Mouse (Mus musculus): ENCODE results near the gene Zfp113. TPM values are rescaled to one million over a fixed set of nuclear protein-coding genes. Genes with fewer than 3 reads are reported as not detected.
A peak's percentile ranks its signal among the peaks of the same experiment; 100 is the strongest.

Gene Zfp113
- total RNA-seq (2014; fragmentation: Nextera tagmentation) (7.3 and 7.5 TPM in 2 replicates), total RNA-seq (2017) (7.8 and 10.9 TPM in 2 replicates)

DNA sequence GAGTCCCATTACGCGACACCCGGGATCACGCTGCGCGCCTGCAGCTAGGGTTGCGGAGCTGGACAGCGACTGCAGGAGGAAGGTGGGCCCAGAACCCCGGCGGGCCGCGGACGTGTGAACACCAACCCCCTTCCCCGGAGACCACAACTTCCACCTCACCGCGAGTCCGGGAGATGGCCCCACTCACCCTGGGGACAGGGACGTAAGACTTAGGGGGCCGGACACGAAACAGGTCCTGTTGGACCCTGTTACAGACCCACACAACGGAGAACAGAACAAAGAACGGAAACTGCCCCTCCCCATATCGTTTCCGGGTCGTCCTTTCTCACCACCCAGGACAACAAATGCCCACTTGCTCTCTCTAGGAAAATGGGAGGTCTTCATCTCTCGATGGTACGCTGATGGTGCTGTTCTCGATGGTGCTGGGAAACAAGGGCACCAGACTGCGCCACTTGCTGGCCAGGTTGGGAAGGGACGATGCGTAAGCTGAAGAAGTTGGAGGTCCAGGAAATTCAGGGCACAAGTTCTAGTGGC is at the start of gene Zfp113:
Gene Zfp113, minus strand, starts transcription at position 302 of the 534 bp plus-strand sequence.
- ATAC-seq (replicated peaks; ENCODE audit: low FRiP score, low TSS enrichment, poor library complexity, severe bottlenecking), result peak; percentile 98

- peak; percentile 52; the same call in 1 of the 2 replicates for ATAC-seq (replicated peaks; ENCODE audit: low FRiP score, low TSS enrichment, poor library complexity, severe bottlenecking)
Measured at GRCm38 (mm10) chr5:138202086-138202485, 46.5 kb upstream of the Zfp113 start.

- no peak for ATAC-seq (replicated peaks; ENCODE audit: low FRiP score, low TSS enrichment, poor library complexity, severe bottlenecking)
Measured at GRCm38 (mm10) chr5:138199576-138199975, 44.0 kb upstream of the Zfp113 start.

DNA sequence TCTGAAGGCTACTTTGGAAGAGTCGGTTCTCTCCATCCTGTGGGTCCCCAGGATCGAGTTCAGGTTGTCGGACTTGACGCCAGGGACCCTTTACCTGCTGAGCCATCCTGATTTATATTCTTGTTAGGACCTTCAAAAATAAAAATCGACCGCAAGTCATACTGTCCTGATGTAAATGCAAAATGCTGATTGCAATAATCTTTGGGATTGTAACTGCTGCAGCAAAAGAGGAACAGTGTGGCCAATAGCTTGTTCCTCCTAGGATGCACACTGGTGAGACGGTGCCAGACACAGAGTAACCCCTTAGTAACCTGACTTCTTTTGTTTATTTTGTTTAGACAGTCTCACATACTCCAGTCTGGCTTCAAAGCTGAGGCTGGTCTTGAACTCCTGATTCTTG is 39.9 kb upstream of the Zfp113 start:
- no peak for ATAC-seq (replicated peaks; ENCODE audit: low FRiP score, low TSS enrichment, poor library complexity, severe bottlenecking)

DNA sequence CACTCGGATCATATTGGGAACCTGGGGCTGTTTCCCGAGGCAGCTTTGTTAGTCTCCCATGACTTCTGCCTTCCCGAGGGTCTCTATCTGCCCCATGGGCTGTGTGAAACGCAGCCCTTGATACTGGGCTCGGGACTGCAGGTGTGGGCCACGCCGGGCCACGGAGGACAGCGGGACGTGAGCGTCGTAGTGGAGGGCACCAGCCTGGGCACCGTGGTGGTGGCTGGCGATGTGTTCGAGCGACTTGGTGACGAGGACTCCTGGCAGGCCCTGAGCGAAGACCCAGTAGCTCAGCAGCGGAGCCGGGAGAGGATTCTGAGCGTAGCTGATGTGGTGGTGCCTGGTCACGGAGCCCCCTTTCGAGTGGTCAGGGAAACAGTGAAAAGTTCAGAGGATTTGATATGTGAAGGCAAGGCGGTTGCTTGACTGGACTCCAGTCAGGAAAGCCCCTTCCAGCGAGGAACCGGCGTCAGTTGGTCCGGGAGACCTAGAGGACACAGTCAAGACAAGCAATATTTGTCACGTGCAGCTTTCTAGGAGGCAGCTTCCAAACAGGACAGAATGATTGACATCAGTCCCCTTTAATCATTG is 39.3 kb upstream of the Zfp113 start:
- peak; percentile 60 for ATAC-seq (replicated peaks; ENCODE audit: low FRiP score, low TSS enrichment, poor library complexity, severe bottlenecking)

GRCm38 (mm10) chr5:138193771-138194727 is 38.5 kb upstream of the Zfp113 start, which contains the start of gene Mblac1:
Gene Mblac1, plus strand, starts transcription at chr5:138194314.
- ATAC-seq (replicated peaks; ENCODE audit: low FRiP score, low TSS enrichment, poor library complexity, severe bottlenecking), result peak; percentile 79

DNA sequence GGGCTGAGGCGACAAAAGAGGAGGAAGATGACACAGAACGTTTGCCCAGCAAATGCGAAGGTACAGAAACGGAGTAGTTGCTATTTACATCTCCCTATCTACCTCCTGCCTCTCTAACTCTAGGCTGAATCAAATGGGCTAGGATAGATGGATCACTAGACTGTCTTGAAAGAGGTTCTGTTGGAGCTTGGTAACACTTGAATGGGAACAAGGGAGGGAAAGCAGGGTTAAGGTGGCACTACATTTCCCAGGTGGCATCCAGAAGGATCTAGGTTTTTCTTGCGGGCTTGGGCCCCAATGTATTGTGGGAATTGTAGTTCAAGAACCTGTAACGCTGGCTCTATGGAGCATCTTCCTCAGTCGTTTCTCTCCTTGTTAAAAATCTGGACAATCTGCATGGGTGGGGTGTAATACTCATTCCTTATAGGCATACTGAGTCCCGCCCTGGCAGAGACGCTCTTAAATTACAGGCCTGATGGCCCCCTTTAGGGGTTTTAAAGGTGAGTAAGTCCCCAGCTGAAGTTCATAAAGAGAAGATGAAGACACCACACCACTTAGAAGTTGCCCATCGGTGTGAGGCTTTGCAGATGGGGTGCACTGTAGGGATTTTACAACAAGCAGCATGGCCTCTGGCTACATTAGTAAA is 32.2 kb upstream of the Zfp113 start:
- ATAC-seq (replicated peaks; ENCODE audit: low FRiP score, low TSS enrichment, poor library complexity, severe bottlenecking), result peak; percentile 75

DNA sequence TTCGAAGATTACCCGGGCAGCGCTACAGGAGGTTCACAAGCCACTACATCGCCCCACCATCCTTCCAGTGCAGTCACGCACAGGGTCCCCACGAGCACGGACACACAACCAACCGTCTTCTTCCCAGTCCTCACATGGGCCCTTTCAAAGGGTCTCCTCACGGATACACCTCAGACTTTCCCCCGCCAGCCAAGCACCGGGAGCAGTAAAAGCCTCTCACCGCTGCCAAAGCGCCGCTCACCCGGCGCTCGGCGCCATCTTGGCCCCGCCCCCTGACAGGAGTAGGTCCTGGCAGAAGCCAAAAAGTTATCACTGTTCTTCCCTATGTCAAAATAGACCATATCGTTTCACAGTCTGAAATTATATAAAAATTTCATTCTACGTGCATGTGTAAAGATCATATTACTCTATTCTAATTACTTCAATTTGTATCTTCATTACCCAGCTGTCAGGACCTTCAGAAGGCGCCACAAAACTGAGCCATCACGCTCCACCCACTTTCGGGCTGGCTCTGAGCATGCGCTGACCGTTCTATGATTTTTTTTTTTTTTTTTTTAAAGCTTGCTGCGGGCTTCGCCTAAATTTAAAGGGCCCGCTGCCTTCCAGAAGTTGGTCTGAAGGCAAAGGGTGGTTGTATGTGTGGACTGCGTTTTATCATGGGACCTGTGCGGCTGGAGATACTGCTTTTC is 31.6 kb upstream of the Zfp113 start, which contains the start of the genes Taf6 and Cnpy4:
Gene Taf6, minus strand, starts transcription at position 502 of the 689 bp plus-strand sequence.
Gene Cnpy4, plus strand, starts transcription at position 536 of the 689 bp plus-strand sequence.
- peak; percentile 69 for ATAC-seq (replicated peaks; ENCODE audit: low FRiP score, low TSS enrichment, poor library complexity, severe bottlenecking)

GRCm38 (mm10) chr5:138173217-138173616 is 17.7 kb upstream of the Zfp113 start:
- no peak for ATAC-seq (replicated peaks; ENCODE audit: low FRiP score, low TSS enrichment, poor library complexity, severe bottlenecking)

- ATAC-seq (replicated peaks; ENCODE audit: low FRiP score, low TSS enrichment, poor library complexity, severe bottlenecking), result peak; percentile 72
Measured at GRCm38 (mm10) chr5:138171695-138172491, 16.3 kb upstream of the Zfp113 start, which contains the start of the genes Ap4m1 and Mcm7. Gene Ap4m1, plus strand, starts transcription at chr5:138172002. Gene Mcm7, minus strand, starts transcription at chr5:138172422.

GRCm38 (mm10) chr5:138170936-138171561 is 15.5 kb upstream of the Zfp113 start:
- peak; percentile 65 for ATAC-seq (replicated peaks; ENCODE audit: low FRiP score, low TSS enrichment, poor library complexity, severe bottlenecking)

DNA sequence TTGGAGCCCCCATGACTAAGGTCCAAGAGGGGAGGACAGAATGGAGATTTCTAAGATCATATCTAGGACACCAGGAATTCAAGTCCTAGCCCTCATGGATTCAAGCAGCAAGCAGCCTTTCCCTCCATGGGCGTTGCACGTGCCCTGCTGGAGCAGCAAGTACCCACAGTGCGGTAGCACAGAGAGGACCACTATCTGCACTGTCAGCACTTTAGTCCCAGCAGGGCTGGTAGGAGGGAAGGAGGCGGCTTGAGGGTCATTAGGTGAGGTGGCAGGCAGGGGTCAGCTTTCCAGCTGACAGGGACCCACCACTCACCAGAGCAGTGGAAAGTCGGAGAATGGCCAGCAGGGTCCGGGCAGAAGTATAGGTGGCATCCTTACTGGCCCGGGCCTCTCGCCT is 10.1 kb upstream of the Zfp113 start:
- ATAC-seq (replicated peaks; ENCODE audit: low FRiP score, low TSS enrichment, poor library complexity, severe bottlenecking), result no peak

DNA sequence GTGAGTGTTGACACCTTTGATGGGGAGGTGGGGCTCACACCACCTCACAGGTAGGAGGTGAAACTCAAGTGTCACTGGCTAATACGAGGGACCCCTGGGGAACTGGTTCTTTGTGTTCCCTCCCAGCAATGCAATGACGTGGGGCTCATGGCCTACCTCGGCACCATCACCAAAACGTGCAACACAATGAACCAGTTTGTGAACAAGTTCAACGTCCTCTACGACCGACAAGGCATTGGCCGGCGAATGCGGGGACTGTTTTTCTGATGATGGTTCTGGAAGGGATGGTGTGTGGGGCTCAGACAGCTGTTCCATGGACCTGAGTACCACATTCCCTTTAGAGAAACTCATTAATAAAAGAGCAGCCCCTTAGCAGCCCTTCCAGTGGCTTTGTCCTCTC is 8.1 kb upstream of the Zfp113 start:
- no peak for ATAC-seq (replicated peaks; ENCODE audit: low FRiP score, low TSS enrichment, poor library complexity, severe bottlenecking)

DNA sequence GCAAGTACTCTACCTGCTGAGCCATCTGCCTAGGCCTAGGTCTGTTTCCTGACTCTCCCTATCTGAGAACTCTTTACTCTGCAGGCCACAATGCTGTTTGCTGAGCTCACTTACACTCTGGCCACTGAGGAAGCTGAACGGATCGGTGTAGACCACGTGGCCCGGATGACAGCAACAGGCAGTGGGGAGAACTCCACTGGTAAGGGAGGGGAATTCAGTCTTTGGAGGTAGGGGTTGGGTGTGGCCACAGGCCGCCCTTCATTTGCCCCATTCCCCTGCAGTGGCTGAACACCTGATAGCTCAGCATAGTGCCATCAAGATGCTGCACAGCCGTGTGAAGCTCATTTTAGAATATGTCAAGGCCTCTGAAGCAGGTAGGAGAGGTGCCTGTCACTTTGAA is 7.5 kb upstream of the Zfp113 start:
- 0 out of 2 replicates have a peak, but pooled peaks have one; percentile 2 for ATAC-seq (replicated peaks; ENCODE audit: low FRiP score, low TSS enrichment, poor library complexity, severe bottlenecking)

DNA sequence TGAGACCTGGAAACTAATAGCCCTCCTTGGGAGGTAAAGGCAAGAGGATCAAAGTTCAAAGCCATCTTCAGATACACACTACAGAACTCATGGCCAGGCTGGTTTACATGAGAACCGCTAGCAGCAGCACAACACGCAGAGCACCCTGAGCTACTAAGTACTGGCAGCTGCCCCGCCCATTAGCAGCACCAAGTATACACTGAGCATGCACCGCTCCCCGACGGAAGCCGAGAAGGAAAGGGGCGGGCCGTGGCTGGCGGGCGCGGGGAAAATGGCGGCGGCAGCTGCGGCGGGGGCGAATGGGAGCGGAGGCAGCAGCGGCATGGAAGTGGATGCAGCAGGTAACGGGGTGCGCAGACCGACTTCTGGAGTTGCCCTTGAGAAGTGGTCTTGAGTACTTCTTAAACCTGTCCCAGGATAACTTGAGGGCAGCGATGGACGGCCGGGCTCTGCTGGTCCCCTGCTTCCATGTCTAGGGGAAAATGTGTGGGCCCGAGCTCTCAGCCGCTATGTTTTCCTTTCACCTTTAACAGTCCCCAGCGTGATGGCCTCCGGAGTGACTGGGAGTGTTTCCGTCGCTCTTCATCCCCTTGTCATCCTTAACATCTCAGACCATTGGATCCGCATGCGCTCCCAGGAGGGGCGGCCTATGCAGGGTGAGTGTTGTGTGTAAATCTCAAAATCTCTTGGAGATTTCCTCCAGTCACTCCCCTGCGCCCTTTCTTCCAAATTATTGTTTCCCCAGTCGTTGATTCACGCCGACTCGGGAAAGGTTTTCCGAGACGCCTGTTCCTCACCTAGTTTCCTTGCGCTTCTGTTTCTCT is 5.5 kb upstream of the Zfp113 start, which contains the start of gene Cops6:
Gene Cops6, plus strand, starts transcription at position 230 of the 824 bp plus-strand sequence.
- peak; percentile 90 for ATAC-seq (replicated peaks; ENCODE audit: low FRiP score, low TSS enrichment, poor library complexity, severe bottlenecking)

DNA sequence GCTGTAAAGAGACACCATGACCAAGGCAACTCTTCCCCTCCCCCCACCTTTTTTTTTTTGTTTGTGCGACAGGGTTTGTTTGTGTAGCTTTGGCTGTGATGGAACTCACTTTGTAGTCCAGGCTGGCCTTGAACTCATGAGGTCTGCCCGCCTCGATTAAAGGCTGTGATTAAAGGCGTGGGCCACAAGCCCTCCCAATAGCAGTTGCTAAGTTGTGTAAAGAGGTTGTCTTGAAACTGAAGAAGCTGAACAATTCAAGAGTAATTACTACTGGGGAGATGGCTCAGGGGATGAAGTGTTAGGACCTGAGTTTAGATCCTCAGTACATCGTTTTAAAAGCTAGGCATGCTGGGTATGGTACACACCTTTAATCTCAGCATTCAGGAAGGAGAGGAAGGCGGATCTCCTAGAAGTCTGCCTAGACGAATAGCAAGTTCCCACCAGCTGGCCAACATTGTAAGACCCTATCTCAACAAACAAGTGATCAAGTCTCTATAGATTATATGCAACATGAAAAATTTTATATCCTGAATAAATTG is 4.7 kb upstream of the Zfp113 start:
- ATAC-seq (replicated peaks; ENCODE audit: low FRiP score, low TSS enrichment, poor library complexity, severe bottlenecking), result no peak

Data from megakaryocyte-erythroid progenitor cell, adult 5-6 weeks (primary cell).